Mouse (Mus musculus) induced T-regulatory cell, adult 2 months (primary cell): ENCODE measurements at regions not wholly inside any gene's neighbourhood (a gene's known extent, or its start where the extent isn't known, plus 50 kb on each side); places are given as distances from the start of the nearest gene placed in this dataset.

ENCODE experiments used
- DNase-seq: peaks from one replicate; pipeline ENCODE4 v3.0.0-alpha.2; 2012; ENCODE audit warnings: low read depth

- no peak for DNase-seq
Measured at GRCm38 (mm10) chr9:40617676-40618062, 52.7 kb upstream of the Gm21915 start.

GRCm38 (mm10) chr9:40617036-40617675 lies 53.3 kb upstream of the Gm21915 start:
- no peak for DNase-seq

- DNase-seq = peak; percentile 79
Measured at GRCm38 (mm10) chr9:40616426-40617035, 53.9 kb upstream of the Gm21915 start.

GRCm38 (mm10) chr9:40615891-40616290 lies 54.5 kb upstream of the Gm21915 start:
- DNase-seq = no peak

- DNase-seq = no peak
Measured at GRCm38 (mm10) chr9:40614071-40614470, 56.3 kb upstream of the Gm21915 start.

- no peak for DNase-seq
Measured at GRCm38 (mm10) chr9:40613182-40613581, 57.2 kb upstream of the Gm21915 start.

- no peak for DNase-seq
Measured at GRCm38 (mm10) chr9:40612755-40613154, 57.7 kb upstream of the Gm21915 start.

GRCm38 (mm10) chr9:40612312-40612711 lies 58.1 kb upstream of the Gm21915 start:
- DNase-seq = peak; percentile 29

GRCm38 (mm10) chr9:40611626-40612025 lies 58.8 kb upstream of the Gm21915 start:
- no peak for DNase-seq

GRCm38 (mm10) chr9:40608596-40608995 lies 61.8 kb upstream of the Gm21915 start:
- no peak for DNase-seq

GRCm38 (mm10) chr9:40607941-40608340 lies 62.5 kb upstream of the Gm21915 start:
- no peak for DNase-seq

GRCm38 (mm10) chr9:40603521-40603920 lies 66.9 kb upstream of the Gm21915 start:
- DNase-seq = no peak

GRCm38 (mm10) chr9:40598431-40598831 lies 67.2 kb upstream of the Gramd1b start:
- no peak for DNase-seq

- DNase-seq = no peak
Measured at GRCm38 (mm10) chr9:40587421-40587820, 56.2 kb upstream of the Gramd1b start.

- no peak for DNase-seq
Measured at GRCm38 (mm10) chr9:40586581-40586980, 55.4 kb upstream of the Gramd1b start.

- peak; percentile 65 for DNase-seq
Measured at GRCm38 (mm10) chr9:40583554-40583953, 52.4 kb upstream of the Gramd1b start.

GRCm38 (mm10) chr9:40581854-40582253 lies 50.7 kb upstream of the Gramd1b start:
- DNase-seq = peak; percentile 10
